Mouse (Mus musculus) lung, postnatal 0 days (tissue): ENCODE measurements at regions not wholly inside any gene's neighbourhood (a gene's known extent, or its start where the extent isn't known, plus 50 kb on each side); places are given as distances from the start of the nearest gene placed in this dataset.

Experiments used
- CTCF ChIP-seq: IDR thresholded peaks from 2 replicates; pipeline ENCODE4 v1.5.1; 2016; ENCODE audit warnings: antibody characterized with exemption, mild to moderate bottlenecking
- EP300 ChIP-seq: IDR thresholded peaks from 2 replicates; pipeline ENCODE4 v1.6.1; 2016; ENCODE audit warnings: antibody characterized with exemption, mild to moderate bottlenecking, control low read depth

DNA sequence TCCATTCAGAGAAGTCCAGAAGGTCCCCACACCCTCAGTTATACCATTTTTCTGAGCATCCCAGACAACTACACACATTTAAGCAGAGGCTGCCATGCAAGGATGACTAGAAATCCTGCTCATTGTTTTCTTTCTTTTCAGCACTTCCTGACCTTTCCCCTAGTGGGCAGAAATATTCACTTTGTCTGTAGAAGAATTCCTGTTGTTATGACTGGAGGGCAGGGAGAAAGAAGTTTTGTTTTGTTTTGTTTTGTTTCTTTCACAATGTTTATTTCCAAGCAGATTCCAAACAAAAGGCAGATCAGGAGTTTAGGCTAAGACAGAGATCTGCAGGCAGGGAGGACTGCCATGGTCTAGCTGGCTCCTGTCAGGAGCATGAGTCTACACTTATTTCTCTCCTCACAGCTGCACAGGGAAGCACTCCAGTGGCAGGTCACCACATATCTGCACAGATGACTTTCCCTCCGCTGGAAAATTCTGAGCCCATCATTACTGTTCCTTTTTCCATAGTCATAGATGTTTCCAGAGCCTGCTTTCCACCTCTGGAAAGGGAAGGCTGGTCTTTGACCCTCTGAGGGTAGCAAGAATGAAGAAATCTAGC is 182.5 kb upstream of the Dyrk2 start:
- TF ChIP-seq CTCF (peak; percentile 57), EP300 (peak; percentile 65; the same call in 1 of the 2 replicates)
